In the genomic region with DNA sequence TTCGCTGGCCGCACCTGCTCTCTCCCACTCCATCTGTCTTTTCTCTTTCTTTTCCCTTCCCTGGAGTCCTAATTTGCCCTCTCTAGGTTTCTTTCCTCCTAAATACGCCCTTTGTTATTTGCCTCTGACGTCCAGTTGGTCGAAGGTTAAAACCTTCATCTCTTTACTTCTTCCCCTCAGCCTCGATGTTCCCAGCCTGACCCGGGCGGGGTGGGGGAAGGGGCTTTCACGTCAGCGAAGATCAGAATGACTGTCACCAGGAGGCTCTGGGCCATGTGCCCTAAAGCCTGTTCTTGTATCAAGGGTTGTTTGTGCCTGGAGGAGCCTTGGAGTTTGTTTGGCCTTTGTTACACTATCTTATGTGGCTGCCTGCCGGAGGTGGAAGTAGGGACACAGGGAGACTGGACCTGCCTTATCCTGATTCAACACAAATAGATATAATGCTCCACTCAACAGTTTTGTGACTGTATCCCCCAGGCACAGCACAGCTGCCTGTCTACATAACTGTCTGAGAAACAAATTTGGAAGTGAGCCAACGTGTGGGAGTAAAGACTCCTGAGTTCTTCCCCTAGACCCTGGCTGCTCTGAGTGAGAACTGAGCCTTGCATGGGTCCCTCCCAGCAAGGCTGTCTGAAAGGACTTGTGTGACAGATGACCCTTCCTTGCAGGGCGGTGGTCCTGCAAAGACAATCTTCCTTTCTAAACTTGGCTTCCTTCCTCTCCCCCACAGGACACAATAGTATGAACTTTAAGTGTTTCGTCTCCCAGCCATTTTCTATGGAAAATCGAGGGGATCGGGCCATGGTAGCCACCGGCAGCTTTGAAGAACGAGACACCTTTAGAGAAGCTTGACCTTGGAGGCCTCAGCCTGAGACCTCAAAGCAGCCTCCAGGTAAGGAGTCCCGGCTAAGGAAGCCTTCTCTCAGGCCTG, we compare ENCODE assay signal across 1 mouse cellular context.
TF ChIP-seq lines count a peak whose summit lies in the region.

No protein-coding gene starts in this region.

TF ChIP-seq in ES-E14, 5 proteins besides CTCF, POLR2A, EP300 and RAD21:
- no peak for TF ChIP-seq CHD2 (IDR thresholded peaks at IDR 0.05; ENCODE audit: low read depth, low read length)
- no peak for TF ChIP-seq ZC3H11A (IDR thresholded peaks at IDR 0.05; ENCODE audit: borderline replicate concordance, low read depth, low read length)
- TF ChIP-seq HCFC1 (IDR thresholded peaks at IDR 0.05; ENCODE audit: borderline replicate concordance, insufficient read depth, low read length): no peak
- TF ChIP-seq ZNF384 (IDR thresholded peaks at IDR 0.05; ENCODE audit: low read depth, low read length): no peak
- no peak for TF ChIP-seq MAFK (IDR thresholded peaks at IDR 0.05; ENCODE audit: insufficient read depth, low read depth, low read length)
